Comparison of ENCODE assay signal across 24 mouse cellular contexts in genomic region chr6:117518939-117519338, GRCm38 (mm10).
"Had no signal": no experiment of that assay in that cellular context is flagged by ENCODE, and none has a peak within 500 bp of the region (broad histone marks: within the 10 kb centered on the region; RNA-seq: fewer than 3 reads in every experiment).

No protein-coding gene starts in this region.

- ATAC-seq: forebrain, postnatal 0 days; hindbrain, postnatal 0 days; intestine, embryonic 15.5 days; liver, embryonic 12.5 days had no signal

- H3K27me3 ChIP-seq: heart, embryonic 13.5 days; heart, embryonic 15.5 days; hindbrain, embryonic 13.5 days; hindbrain, embryonic 15.5 days; intestine, embryonic 15.5 days; limb, embryonic 13.5 days; limb, embryonic 15.5 days; liver, embryonic 12.5 days had no signal

- H3K36me3 ChIP-seq: heart, embryonic 13.5 days; heart, embryonic 15.5 days; hindbrain, embryonic 13.5 days; hindbrain, embryonic 15.5 days; intestine, embryonic 15.5 days; limb, embryonic 13.5 days; limb, embryonic 15.5 days; liver, embryonic 12.5 days had no signal

- H3K4me1 ChIP-seq: hindbrain, embryonic 13.5 days; hindbrain, embryonic 15.5 days; intestine, embryonic 15.5 days; limb, embryonic 13.5 days; limb, embryonic 15.5 days; liver, embryonic 12.5 days had no signal

- H3K4me3 ChIP-seq: heart, adult 2 months; heart, embryonic 13.5 days; heart, embryonic 15.5 days; hindbrain, embryonic 13.5 days; hindbrain, embryonic 15.5 days; intestine, embryonic 15.5 days; limb, embryonic 13.5 days; limb, embryonic 15.5 days; liver, embryonic 12.5 days had no signal

- DNase-seq: gastrocnemius, postnatal 14 days; gastrocnemius, postnatal 36 days; heart, adult 11 months; heart, adult 2 months; heart, postnatal 14 days; heart, postnatal 36 days; kidney, adult 11 months; kidney, adult 2 months; kidney, adult 9 months; layer of hippocampus, adult 9-11 months; layer of hippocampus, postnatal 36 days; left cerebral cortex, postnatal 4 days had no signal

- H3K27ac ChIP-seq: heart, adult 2 months; heart, embryonic 13.5 days; heart, embryonic 15.5 days; hindbrain, embryonic 13.5 days; hindbrain, embryonic 15.5 days; hindbrain, postnatal 0 days; intestine, embryonic 15.5 days; limb, embryonic 13.5 days; limb, embryonic 15.5 days; liver, embryonic 12.5 days; liver, embryonic 14.5 days had no signal

- H3K4me2 ChIP-seq: heart, embryonic 11.5 days; heart, embryonic 13.5 days; heart, embryonic 15.5 days; hindbrain, embryonic 13.5 days; hindbrain, embryonic 15.5 days; intestine, embryonic 15.5 days; limb, embryonic 13.5 days; limb, embryonic 15.5 days; liver, embryonic 12.5 days had no signal

- H3K9ac ChIP-seq: forebrain, postnatal 0 days; heart, embryonic 13.5 days; heart, embryonic 15.5 days; hindbrain, embryonic 13.5 days; hindbrain, embryonic 15.5 days; intestine, embryonic 15.5 days; limb, embryonic 13.5 days; limb, embryonic 15.5 days; liver, embryonic 12.5 days; liver, embryonic 14.5 days had no signal

- H3K9me3 ChIP-seq: heart, embryonic 13.5 days; heart, embryonic 15.5 days; hindbrain, embryonic 13.5 days; hindbrain, embryonic 15.5 days; intestine, embryonic 15.5 days; limb, embryonic 13.5 days; limb, embryonic 15.5 days; liver, embryonic 12.5 days had no signal
